Mouse (Mus musculus) embryo, embryonic 10.5 days (tissue): ENCODE data around the gene Zdbf2.
A peak's percentile ranks its signal among the peaks of the same experiment; 100 is the strongest.

Source experiments
- DNase-seq: peaks from one replicate; pipeline ENCODE4 v3.0.0-alpha.2; 2015; ENCODE audit warnings: low spot score

Gene Zdbf2

GRCm38 (mm10) chr1:63272741-63273338 is at the start of gene Zdbf2:
Zdbf2 (plus strand) TSS chr1:63273265.
- DNase-seq = peak; percentile 80

- no peak for DNase-seq
These were observed 48.1 kb upstream of the Zdbf2 start for GRCm38 (mm10) chr1:63225009-63225408.

DNA sequence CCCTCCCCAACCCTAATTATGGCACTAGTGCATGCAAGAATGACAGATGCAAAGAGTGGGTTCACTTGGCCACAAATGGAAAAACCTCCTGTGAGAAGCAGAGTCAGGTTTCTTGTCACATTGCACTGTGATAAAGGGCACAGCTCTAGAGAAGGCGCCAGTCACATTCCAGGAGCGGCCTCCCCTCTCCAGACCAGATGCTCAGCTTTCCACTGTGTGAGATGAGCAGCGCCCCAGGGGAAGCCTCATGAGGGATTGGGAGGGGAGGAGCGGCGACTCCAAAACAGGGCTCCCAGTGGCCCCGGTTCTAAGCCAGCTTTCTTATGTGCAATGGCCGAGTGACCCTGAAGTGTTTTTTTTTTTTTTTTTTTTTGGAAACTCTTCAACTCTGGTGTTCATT is 47.2 kb upstream of the Zdbf2 start:
- DNase-seq = peak; percentile 78

DNA sequence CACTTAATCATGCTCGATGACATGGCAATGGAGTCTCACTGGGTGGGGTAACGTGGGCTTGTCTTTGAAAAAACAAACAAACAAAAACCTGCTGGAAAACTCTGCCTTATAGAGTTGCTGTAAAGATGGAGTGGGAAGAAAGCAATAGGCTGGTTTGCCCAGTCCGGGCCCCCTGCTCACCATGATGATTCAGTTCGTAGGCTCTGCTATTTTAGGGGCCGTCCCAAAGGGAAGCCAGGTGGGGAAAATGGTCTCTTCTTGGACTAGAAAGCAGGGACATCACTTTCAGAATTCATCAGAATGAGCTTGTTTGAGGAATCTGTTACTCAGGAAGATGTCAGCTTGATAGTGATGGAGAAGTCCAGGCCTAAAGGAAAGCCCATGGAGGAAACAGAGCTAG is 45.8 kb upstream of the Zdbf2 start:
- DNase-seq = no peak

GRCm38 (mm10) chr1:63237371-63237770 is 35.7 kb upstream of the Zdbf2 start:
- DNase-seq = peak; percentile 10

DNA sequence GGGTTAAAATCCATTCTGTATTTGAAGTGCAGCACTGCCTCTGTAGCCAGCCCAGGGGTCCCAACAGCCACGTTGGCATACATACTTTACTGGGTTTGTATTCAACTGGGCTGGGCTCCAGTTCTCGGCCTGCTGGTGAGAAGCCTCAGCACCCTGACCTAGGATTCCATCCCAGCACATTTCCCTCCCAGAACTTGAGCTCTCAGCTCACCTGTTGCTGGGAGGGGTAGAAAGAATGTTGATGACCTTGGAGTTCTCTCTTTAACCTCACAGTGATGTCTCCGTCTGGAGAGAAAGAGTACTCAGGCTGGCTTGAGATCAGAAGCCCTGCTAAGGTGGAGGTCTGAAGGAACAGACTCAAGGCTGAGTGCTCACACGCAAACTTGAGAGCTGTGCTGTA is 33.8 kb upstream of the Zdbf2 start:
- no peak for DNase-seq

GRCm38 (mm10) chr1:63239751-63240150 is 33.3 kb upstream of the Zdbf2 start:
- no peak for DNase-seq

GRCm38 (mm10) chr1:63243854-63244253 is 29.2 kb upstream of the Zdbf2 start:
- no peak for DNase-seq

- DNase-seq = peak; percentile 91
These were observed 26.1 kb upstream of the Zdbf2 start for GRCm38 (mm10) chr1:63246862-63247521.

DNA sequence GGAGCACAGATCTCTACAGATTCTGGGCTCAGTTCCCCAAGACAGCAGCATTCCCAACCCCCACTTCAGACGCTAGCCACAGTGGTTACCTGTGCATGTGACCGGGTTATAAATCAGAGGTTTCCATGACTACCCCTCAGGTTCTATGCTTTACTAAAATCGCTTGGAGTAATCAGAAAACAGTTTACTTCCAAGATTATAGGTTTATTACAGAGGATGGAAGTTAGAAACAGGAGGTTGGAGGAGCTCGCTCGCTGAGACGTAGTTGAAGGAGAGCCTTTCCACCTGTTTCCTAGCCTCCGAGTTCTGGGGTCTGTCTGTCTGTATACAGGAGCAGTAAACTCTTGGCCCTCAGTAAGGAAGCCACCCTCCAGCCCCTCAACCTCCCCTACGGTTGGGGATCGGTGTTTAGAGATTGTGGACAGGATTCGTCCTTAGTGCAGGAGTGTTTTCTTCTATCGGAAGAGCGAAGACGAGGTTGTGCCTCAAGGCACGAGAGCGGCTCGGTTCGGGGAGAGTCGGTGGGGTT is 25.2 kb upstream of the Zdbf2 start:
- DNase-seq = peak; percentile 65

- peak; percentile 68 for DNase-seq
These were observed 24.7 kb upstream of the Zdbf2 start for GRCm38 (mm10) chr1:63248360-63248851.

GRCm38 (mm10) chr1:63249261-63249660 is 23.8 kb upstream of the Zdbf2 start:
- DNase-seq = no peak

GRCm38 (mm10) chr1:63252351-63253209 is 20.5 kb upstream of the Zdbf2 start:
- peak; percentile 72 for DNase-seq

DNA sequence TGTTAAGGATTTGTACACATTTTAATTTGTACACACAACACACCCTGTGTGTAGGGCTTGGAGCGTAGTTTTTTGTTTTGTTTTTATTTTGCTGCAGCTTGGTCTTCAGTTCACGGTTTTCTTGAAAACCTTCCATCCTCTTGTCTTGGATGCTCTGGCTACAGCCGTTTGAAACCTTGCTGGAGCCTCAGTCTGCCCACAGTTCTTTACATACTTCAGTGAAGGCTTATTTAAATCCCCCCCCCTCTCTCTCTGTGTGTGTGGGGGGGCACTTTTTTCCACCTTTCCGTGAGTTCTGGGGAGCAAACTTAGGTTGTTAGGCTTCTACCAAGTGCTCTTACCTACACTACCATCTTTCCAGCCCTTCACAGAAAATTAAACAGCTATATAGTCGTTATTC is 19.8 kb upstream of the Zdbf2 start:
- DNase-seq = no peak

GRCm38 (mm10) chr1:63255101-63255500 is 18.0 kb upstream of the Zdbf2 start:
- peak; percentile 28 for DNase-seq

DNA sequence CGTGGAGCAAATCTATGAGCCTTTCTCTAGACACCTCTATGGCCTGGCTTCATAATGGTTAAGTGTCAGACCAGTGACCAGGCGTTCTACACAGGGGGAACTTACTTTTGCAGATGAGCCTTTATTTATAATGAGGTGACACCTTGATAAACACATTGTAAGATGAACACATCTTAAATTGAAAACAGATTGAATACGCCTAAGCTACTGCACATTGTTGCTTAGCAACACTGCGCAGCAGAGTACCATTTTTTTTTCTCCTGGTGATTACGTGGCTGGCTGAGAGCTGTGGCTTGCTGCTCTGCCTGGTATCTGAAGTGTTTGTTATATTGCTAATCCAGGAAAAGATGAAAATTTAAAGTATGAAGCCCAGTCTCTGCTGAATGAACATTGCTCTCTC is 17.0 kb upstream of the Zdbf2 start:
- peak; percentile 46 for DNase-seq

DNA sequence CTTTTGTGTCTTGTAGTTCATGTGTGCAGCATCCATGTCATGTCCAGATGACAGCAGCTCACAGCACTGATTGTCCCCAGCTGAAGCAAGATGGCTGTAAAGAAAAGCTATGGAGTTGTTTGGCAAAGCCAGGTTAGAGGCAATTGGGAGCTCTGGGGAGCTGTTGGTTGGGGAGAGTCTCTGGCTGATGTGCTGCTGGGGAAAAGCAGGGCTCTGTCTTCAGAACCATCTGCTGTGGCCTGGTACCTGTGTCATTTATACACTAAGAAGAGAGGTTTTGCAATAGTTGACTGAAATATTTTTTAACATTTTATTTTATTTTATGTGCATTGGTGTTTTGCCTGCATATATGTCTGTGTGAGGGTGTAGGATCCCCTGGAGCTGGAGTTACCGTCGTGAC is 14.6 kb upstream of the Zdbf2 start:
- peak; percentile 14 for DNase-seq

GRCm38 (mm10) chr1:63259271-63259830 is 13.7 kb upstream of the Zdbf2 start:
- peak; percentile 41 for DNase-seq

GRCm38 (mm10) chr1:63259916-63260741 is 12.9 kb upstream of the Zdbf2 start:
- peak; percentile 56 for DNase-seq

DNA sequence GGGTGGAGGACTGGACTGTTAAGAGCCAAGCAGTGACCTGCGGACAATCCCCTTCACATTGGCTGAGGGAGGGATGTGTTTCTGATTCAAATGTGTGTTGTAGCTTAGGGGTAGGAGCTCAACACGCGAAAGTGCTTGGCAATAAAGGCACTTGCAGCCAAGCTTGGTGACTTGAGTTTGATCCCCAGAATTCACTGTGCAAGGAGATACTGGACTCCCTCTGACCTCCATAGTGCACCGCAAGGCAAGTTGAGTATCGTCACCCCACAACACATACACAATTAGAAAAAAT is 12.4 kb upstream of the Zdbf2 start:
- peak; percentile 54 for DNase-seq

- DNase-seq = peak; percentile 50
These were observed 11.9 kb upstream of the Zdbf2 start for GRCm38 (mm10) chr1:63261041-63261590.
